Mouse (Mus musculus) adrenal gland, postnatal 10 days (tissue): Measurements from ENCODE around the gene Dhx30. TPM values are rescaled to one million over a fixed set of nuclear protein-coding genes. Genes with fewer than 3 reads are reported as not detected.
"Not testable (repeated sequence)": the region's sequence is repeated elsewhere in the genome, so short reads cannot be mapped to it uniquely, and the experiment has no call there.

Experiments
- DNase-seq: peaks from one replicate; pipeline ENCODE4 v3.0.0; 2021; ENCODE audit warnings: mixed read lengths
- total RNA-seq, 2 experiments: library from RNA; stranded (reverse); gene quantifications; 2 replicates each; pipeline ENCODE4 v1.2.3; 2021

Gene Dhx30
- total RNA-seq, 2 experiments from 2014 or later = 90.2 to 91.3 TPM

GRCm38 (mm10) chr9:110094761-110095160, 22.9 kb downstream of the Dhx30 start:
- DNase-seq = no peak

GRCm38 (mm10) chr9:110093303-110093702, 24.3 kb downstream of the Dhx30 start:
- no peak for DNase-seq

- DNase-seq = no peak
Observed at GRCm38 (mm10) chr9:110085693-110086092, 31.9 kb downstream of the Dhx30 start.

- DNase-seq = no peak
Observed at GRCm38 (mm10) chr9:110084201-110084964, 33.2 kb downstream of the Dhx30 start.

- DNase-seq = no peak
Observed at GRCm38 (mm10) chr9:110081066-110081465, 36.6 kb downstream of the Dhx30 start.

GRCm38 (mm10) chr9:110076468-110076867, 41.2 kb downstream of the Dhx30 start:
- not testable (repeated sequence) for DNase-seq

GRCm38 (mm10) chr9:110071843-110072242, 45.8 kb downstream of the Dhx30 start:
- DNase-seq = peak; percentile 86

GRCm38 (mm10) chr9:110071011-110071410, 46.6 kb downstream of the Dhx30 start:
- no peak for DNase-seq

- DNase-seq = peak; percentile 86
Observed at GRCm38 (mm10) chr9:110070358-110070757, 47.3 kb downstream of the Dhx30 start.

- DNase-seq = peak; percentile 63
Observed at GRCm38 (mm10) chr9:110068745-110069144, 48.9 kb downstream of the Dhx30 start.

GRCm38 (mm10) chr9:110064641-110065040, 53.0 kb downstream of the Dhx30 start:
- DNase-seq = no peak

- no peak for DNase-seq
Observed at GRCm38 (mm10) chr9:110062861-110063260, 54.8 kb downstream of the Dhx30 start.

- DNase-seq = no peak
Observed at GRCm38 (mm10) chr9:110062405-110062804, 55.2 kb downstream of the Dhx30 start.

GRCm38 (mm10) chr9:110060761-110061160, 56.9 kb downstream of the Dhx30 start:
- no peak for DNase-seq

- DNase-seq = no peak
Observed at GRCm38 (mm10) chr9:110057200-110057599, 60.4 kb downstream of the Dhx30 start.

GRCm38 (mm10) chr9:110054781-110055180, 62.8 kb downstream of the Dhx30 start:
- no peak for DNase-seq

GRCm38 (mm10) chr9:110054080-110054421, 63.6 kb downstream of the Dhx30 start:
- DNase-seq = no peak

GRCm38 (mm10) chr9:110053305-110054079, 64.1 kb downstream of the Dhx30 start:
- no peak for DNase-seq

- no peak for DNase-seq
Observed at GRCm38 (mm10) chr9:110052951-110053304, 64.7 kb downstream of the Dhx30 start.

- no peak for DNase-seq
Observed at GRCm38 (mm10) chr9:110051869-110052661, 65.6 kb downstream of the Dhx30 start.

GRCm38 (mm10) chr9:110051184-110051583, 66.4 kb downstream of the Dhx30 start:
- no peak for DNase-seq

- no peak for DNase-seq
Observed at GRCm38 (mm10) chr9:110047857-110048256, 69.8 kb downstream of the Dhx30 start.

- DNase-seq = no peak
Observed at GRCm38 (mm10) chr9:110047260-110047659, 70.4 kb downstream of the Dhx30 start.
